Mouse (Mus musculus): ENCODE data around the gene Wnt6. TPM values are rescaled to one million over a fixed set of nuclear protein-coding genes. Genes with fewer than 3 reads are reported as not detected.

The Wnt6 gene
- polyA plus RNA-seq, 1 experiment, result 0.27 TPM

- H3K27ac ChIP-seq (ENCODE audit: insufficient read depth, low read depth, low read length), result no peak overlapping the region
- DNase-seq, result no peak
- no peak for TF ChIP-seq POLR2A (IDR thresholded peaks at IDR 0.05; ENCODE audit: low read depth, low read length)
- TF ChIP-seq CTCF (conservative IDR thresholded peaks at IDR 0.05; ENCODE audit: insufficient read depth, insufficient read length, low read depth, low read length), result no peak
- H3K4me3 ChIP-seq (ENCODE audit: insufficient read depth, low read depth, low read length), result no peak overlapping the region
- H3K27me3 ChIP-seq (replicated peaks; ENCODE audit: control insufficient read depth, insufficient read depth, low read length), result peaks cover 4% of the 10 kb centered on the region; the same call in 1 of the 2 replicates
- WGBS, result 42% methylated on average over 7 of the region's 7 CpGs
- no peaks in the 10 kb centered on the region for H3K4me1 ChIP-seq (ENCODE audit: control insufficient read depth, insufficient read depth, low read length)
- H3K36me3 ChIP-seq (ENCODE audit: control insufficient read depth, insufficient read depth, low read length), result no peaks in the 10 kb centered on the region
Observed at GRCm38 (mm10) chr1:74774062-74774461, 2.4 kb downstream of the Wnt6 start.

DNA sequence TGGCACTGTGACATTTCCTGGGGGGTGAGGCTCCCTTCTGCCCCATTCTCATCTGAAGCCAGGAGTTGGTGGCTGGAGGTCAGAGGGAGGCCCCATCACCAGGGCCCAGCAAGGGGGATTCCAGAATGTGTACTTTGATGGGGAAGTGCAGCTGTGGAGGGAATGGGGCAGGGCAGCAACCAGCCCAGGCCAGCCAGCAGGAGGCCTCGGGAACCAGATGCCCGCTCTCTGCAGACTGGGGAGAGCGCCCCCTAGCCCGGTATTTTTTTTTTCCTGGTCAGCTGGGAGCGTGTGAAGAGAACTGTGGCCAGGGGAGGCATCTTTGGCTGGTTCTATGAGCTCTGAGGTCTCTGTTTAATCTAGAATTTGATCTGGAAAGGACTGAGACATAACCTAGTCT lies 4.1 kb downstream of the Wnt6 start:
- Histone ChIP-seq H3K4me3 (ENCODE audit: insufficient read depth, low read depth, low read length) (no peak overlapping the region), H3K27me3 (replicated peaks; ENCODE audit: control insufficient read depth, insufficient read depth, low read length) (peaks cover 4% of the 10 kb centered on the region; the same call in 1 of the 2 replicates), H3K36me3 (ENCODE audit: control insufficient read depth, insufficient read depth, low read length) (no peaks in the 10 kb centered on the region), H3K4me1 (ENCODE audit: control insufficient read depth, insufficient read depth, low read length) (no peaks in the 10 kb centered on the region), H3K27ac (ENCODE audit: insufficient read depth, low read depth, low read length) (no peak overlapping the region)
- TF ChIP-seq CTCF (conservative IDR thresholded peaks at IDR 0.05; ENCODE audit: insufficient read depth, insufficient read length, low read depth, low read length) (peak; percentile 31; the same call in 1 of the 2 replicates), POLR2A (IDR thresholded peaks at IDR 0.05; ENCODE audit: low read depth, low read length) (no peak)
- 24% methylated on average over 5 of the region's 5 CpGs for WGBS
- DNase-seq, result no peak

DNA sequence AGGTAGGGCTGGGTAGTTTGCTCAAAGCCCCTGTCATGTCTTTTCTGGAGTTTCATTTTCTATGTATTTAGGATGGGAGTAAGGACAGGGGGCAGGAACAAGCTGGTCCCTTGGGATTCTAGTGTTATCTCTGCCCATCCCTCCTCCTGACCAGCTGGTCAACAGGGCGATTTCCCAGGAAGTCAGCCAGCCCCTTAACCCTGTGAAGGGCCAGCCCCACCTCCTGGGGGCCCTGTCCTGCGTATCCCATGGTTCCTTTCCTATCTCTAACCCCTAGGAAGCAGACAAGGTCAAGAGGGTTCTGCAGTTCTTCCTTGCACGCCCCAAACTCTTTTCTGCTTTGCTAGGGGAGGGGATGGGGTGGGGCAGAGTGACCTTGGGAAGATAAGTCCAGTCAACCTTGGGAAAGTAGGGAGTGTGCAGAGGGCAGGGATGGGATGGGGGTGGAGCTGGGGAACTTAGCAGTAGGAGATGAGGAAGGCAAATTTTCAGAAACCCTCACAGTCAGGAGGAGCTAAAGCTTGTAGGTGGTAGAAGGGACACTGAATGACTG lies 7.3 kb downstream of the Wnt6 start:
- no peaks in the 10 kb centered on the region for H3K27me3 ChIP-seq (replicated peaks; ENCODE audit: control insufficient read depth, insufficient read depth, low read length)
- WGBS, result 77% methylated on average over 3 of the region's 3 CpGs
- H3K27ac ChIP-seq (ENCODE audit: insufficient read depth, low read depth, low read length), result no peak overlapping the region
- H3K4me3 ChIP-seq (ENCODE audit: insufficient read depth, low read depth, low read length), result no peak overlapping the region
- no peak for TF ChIP-seq CTCF (conservative IDR thresholded peaks at IDR 0.05; ENCODE audit: insufficient read depth, insufficient read length, low read depth, low read length)
- TF ChIP-seq POLR2A (IDR thresholded peaks at IDR 0.05; ENCODE audit: low read depth, low read length), result no peak
- H3K4me1 ChIP-seq (ENCODE audit: control insufficient read depth, insufficient read depth, low read length), result no peaks in the 10 kb centered on the region
- no peaks in the 10 kb centered on the region for H3K36me3 ChIP-seq (ENCODE audit: control insufficient read depth, insufficient read depth, low read length)
- DNase-seq, result no peak

GRCm38 (mm10) chr1:74782045-74782444 lies 10.4 kb downstream of the Wnt6 start:
- TF ChIP-seq POLR2A (IDR thresholded peaks at IDR 0.05; ENCODE audit: low read depth, low read length) (no peak), CTCF (conservative IDR thresholded peaks at IDR 0.05; ENCODE audit: insufficient read depth, insufficient read length, low read depth, low read length) (no peak)
- Histone ChIP-seq H3K27me3 (replicated peaks; ENCODE audit: control insufficient read depth, insufficient read depth, low read length) (no peaks in the 10 kb centered on the region), H3K36me3 (ENCODE audit: control insufficient read depth, insufficient read depth, low read length) (no peaks in the 10 kb centered on the region), H3K4me3 (ENCODE audit: insufficient read depth, low read depth, low read length) (no peak overlapping the region), H3K27ac (ENCODE audit: insufficient read depth, low read depth, low read length) (no peak overlapping the region), H3K4me1 (ENCODE audit: control insufficient read depth, insufficient read depth, low read length) (no peaks in the 10 kb centered on the region)
- no peak for DNase-seq
- 31% methylated on average over 14 of the region's 14 CpGs for WGBS

GRCm38 (mm10) chr1:74783554-74783953 lies 11.9 kb downstream of the Wnt6 start:
- no peak overlapping the region for H3K4me3 ChIP-seq (ENCODE audit: insufficient read depth, low read depth, low read length)

DNA sequence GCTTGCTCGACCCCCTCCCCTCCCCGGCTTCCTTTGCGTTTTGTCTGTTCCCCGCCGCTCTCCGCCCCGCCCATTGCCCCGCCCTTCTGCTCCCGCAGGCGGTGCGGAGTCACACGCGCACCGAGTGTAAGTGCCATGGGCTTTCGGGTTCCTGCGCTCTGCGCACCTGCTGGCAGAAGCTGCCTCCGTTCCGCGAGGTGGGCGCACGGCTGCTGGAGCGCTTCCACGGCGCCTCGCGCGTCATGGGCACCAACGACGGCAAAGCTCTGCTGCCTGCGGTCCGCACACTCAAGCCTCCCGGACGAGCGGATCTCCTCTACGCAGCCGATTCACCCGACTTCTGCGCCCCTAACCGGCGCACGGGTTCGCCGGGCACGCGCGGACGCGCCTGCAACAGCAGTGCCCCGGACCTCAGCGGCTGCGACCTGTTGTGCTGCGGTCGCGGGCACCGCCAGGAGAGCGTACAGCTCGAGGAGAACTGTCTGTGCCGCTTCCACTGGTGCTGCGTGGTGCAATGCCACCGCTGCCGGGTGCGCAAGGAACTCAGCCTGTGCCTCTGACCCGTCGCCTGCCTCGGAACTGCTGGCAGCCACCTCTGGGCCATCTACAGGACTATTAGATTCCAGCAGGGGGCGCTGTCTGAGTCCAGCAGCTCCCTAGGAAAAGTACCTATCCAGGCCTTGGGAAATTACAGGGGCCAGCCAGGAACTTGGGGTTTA lies 12.5 kb downstream of the Wnt6 start:
- under 1% methylated on average over 67 of the region's 67 CpGs for WGBS
- peak; percentile 65 for DNase-seq
- no peaks in the 10 kb centered on the region for H3K36me3 ChIP-seq (ENCODE audit: control insufficient read depth, insufficient read depth, low read length)

More at GRCm38 (mm10) chr1:74783554-74783953, 11.9 kb downstream of the Wnt6 start:
- no peaks in the 10 kb centered on the region for H3K4me1 ChIP-seq (ENCODE audit: control insufficient read depth, insufficient read depth, low read length)
- H3K36me3 ChIP-seq (ENCODE audit: control insufficient read depth, insufficient read depth, low read length), result no peaks in the 10 kb centered on the region
- no peaks in the 10 kb centered on the region for H3K27me3 ChIP-seq (replicated peaks; ENCODE audit: control insufficient read depth, insufficient read depth, low read length)
- DNase-seq, result no peak
- WGBS, result 18% methylated on average over 13 of the region's 13 CpGs
- TF ChIP-seq CTCF (conservative IDR thresholded peaks at IDR 0.05; ENCODE audit: insufficient read depth, insufficient read length, low read depth, low read length), result no peak
- no peak for TF ChIP-seq POLR2A (IDR thresholded peaks at IDR 0.05; ENCODE audit: low read depth, low read length)
- no peak overlapping the region for H3K27ac ChIP-seq (ENCODE audit: insufficient read depth, low read depth, low read length)

DNA sequence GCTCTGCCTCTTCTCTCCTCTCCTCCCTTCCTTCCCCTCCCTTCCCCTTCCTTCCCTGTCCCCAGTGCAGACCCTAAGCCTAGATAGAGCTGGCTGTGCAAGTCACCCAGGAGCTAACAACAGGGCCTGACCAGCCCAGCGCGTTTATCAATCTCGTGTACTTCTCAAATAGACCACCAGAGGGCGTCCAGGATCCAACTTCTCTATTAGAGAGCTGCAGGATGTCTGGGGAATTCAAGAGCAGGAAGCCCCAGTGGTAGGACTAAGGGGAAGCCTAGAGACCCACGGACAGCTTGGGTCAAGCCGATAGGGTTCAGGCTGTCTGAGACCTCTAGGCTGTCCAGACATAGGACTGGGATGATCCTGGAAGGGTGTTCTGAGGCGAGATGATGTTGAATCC lies 16.2 kb downstream of the Wnt6 start:
- 11% methylated on average over 7 of the region's 7 CpGs for WGBS
- Histone ChIP-seq H3K27me3 (replicated peaks; ENCODE audit: control insufficient read depth, insufficient read depth, low read length) (no peaks in the 10 kb centered on the region; the same call in 1 of the 2 replicates), H3K27ac (ENCODE audit: insufficient read depth, low read depth, low read length) (no peak overlapping the region), H3K36me3 (ENCODE audit: control insufficient read depth, insufficient read depth, low read length) (no peaks in the 10 kb centered on the region), H3K4me1 (ENCODE audit: control insufficient read depth, insufficient read depth, low read length) (no peaks in the 10 kb centered on the region), H3K4me3 (ENCODE audit: insufficient read depth, low read depth, low read length) (no peak overlapping the region)
- DNase-seq, result peak; percentile 81
- TF ChIP-seq POLR2A (IDR thresholded peaks at IDR 0.05; ENCODE audit: low read depth, low read length), result no peak
- peak; percentile 73 for TF ChIP-seq CTCF (conservative IDR thresholded peaks at IDR 0.05; ENCODE audit: insufficient read depth, insufficient read length, low read depth, low read length)

More for the DNA sequence above, 12.5 kb downstream of the Wnt6 start:
- H3K27ac ChIP-seq (ENCODE audit: insufficient read depth, low read depth, low read length), result no peak overlapping the region
- H3K4me1 ChIP-seq (ENCODE audit: control insufficient read depth, insufficient read depth, low read length), result no peaks in the 10 kb centered on the region
- TF ChIP-seq CTCF (conservative IDR thresholded peaks at IDR 0.05; ENCODE audit: insufficient read depth, insufficient read length, low read depth, low read length) (peak; percentile 51), POLR2A (IDR thresholded peaks at IDR 0.05; ENCODE audit: low read depth, low read length) (no peak)
- peak overlapping the region; percentile 44; the same call in 1 of the 2 replicates for H3K4me3 ChIP-seq (ENCODE audit: insufficient read depth, low read depth, low read length)
- no peaks in the 10 kb centered on the region for H3K27me3 ChIP-seq (replicated peaks; ENCODE audit: control insufficient read depth, insufficient read depth, low read length)

Data from kidney, adult 2 months (tissue).